Mouse (Mus musculus) heart, embryonic 12.5 days (tissue): ENCODE measurements around the gene Foxa3. TPM values are rescaled to one million over a fixed set of nuclear protein-coding genes. Genes with fewer than 3 reads are reported as not detected.

Experiments used
- ATAC-seq: fragments of 200-750 bp; cut with Nextera tagmentation; 2 replicates; pipeline ENCODE4 v1.8.0; 2017; ENCODE audit warnings: moderate TSS enrichment, moderate library complexity; ENCODE audit not compliant: insufficient number of reproducible peaks, low FRiP score
- H3K27ac ChIP-seq: fragments of 300-500 bp; sonication (generic); 2 replicates; pipeline ENCODE4 v1.5.1; 2016; ENCODE audit warnings: mild to moderate bottlenecking, moderate library complexity; ENCODE audit not compliant: poor library complexity, severe bottlenecking
- H3K27me3 ChIP-seq: fragments of 300-500 bp; sonication (generic); replicated peaks from 2 replicates; pipeline ENCODE4 v1.6.1; 2016; ENCODE audit warnings: mild to moderate bottlenecking, moderate library complexity
- H3K36me3 ChIP-seq: fragments of 300-500 bp; sonication (generic); 2 replicates; pipeline ENCODE4 v1.6.1; 2016; ENCODE audit warnings: mild to moderate bottlenecking, moderate library complexity
- H3K4me1 ChIP-seq: fragments of 300-500 bp; sonication (generic); replicated peaks from 2 replicates; pipeline ENCODE4 v1.6.1; 2016; ENCODE audit warnings: mild to moderate bottlenecking
- H3K4me2 ChIP-seq: fragments of 300-500 bp; sonication (generic); 2 replicates; pipeline ENCODE4 v1.6.1; 2016; ENCODE audit warnings: mild to moderate bottlenecking, moderate library complexity
- H3K4me3 ChIP-seq: fragments of 300-500 bp; sonication (generic); 2 replicates; pipeline ENCODE4 v1.5.1; 2016; ENCODE audit warnings: mild to moderate bottlenecking
- H3K9ac ChIP-seq: fragments of 300-500 bp; sonication (generic); 2 replicates; pipeline ENCODE4 v1.6.1; 2016; ENCODE audit warnings: mild to moderate bottlenecking, moderate library complexity
- H3K9me3 ChIP-seq: fragments of 300-500 bp; sonication (generic); replicated peaks from 2 replicates; pipeline ENCODE4 v1.6.1; 2016; ENCODE audit warnings: mild to moderate bottlenecking, moderate library complexity
- WGBS: fragments of 180-500 bp; shearing (Covaris S2); methylation state at CpG from one replicate; pipeline ENCODE4 v1.1.7; 2016; 5-methylcytosine and 5-hydroxymethylcytosine counted together
- polyA plus RNA-seq: library from polyadenylated mRNA; unstranded; fragments of >200 nt; fragmentation: Nextera tagmentation; extraction: Ambion mirVana; gene quantifications from 2 replicates; pipeline ENCODE4 v1.2.1, GENCODE M21; 2016

Gene Foxa3
- polyA plus RNA-seq, 1 experiment from 2014 or later: 0.37 TPM

GRCm38 (mm10) chr7:19024581-19025255, 1.4 kb upstream of the Foxa3 start:
- Histone ChIP-seq H3K4me1 (peaks cover 22% of the 10 kb centered on the region), H3K36me3 (peaks cover 13% of the 10 kb centered on the region), H3K9ac (peak overlapping the region; percentile 92), H3K27ac (peak overlapping the region; percentile 55), H3K27me3 (peaks cover 39% of the 10 kb centered on the region), H3K4me2 (peak overlapping the region; percentile 90), H3K9me3 (no peaks in the 10 kb centered on the region), H3K4me3 (peak overlapping the region; percentile 90)
- ATAC-seq: peak; percentile 52
- WGBS: 1% methylated on average over 27 of the region's 36 CpGs

DNA sequence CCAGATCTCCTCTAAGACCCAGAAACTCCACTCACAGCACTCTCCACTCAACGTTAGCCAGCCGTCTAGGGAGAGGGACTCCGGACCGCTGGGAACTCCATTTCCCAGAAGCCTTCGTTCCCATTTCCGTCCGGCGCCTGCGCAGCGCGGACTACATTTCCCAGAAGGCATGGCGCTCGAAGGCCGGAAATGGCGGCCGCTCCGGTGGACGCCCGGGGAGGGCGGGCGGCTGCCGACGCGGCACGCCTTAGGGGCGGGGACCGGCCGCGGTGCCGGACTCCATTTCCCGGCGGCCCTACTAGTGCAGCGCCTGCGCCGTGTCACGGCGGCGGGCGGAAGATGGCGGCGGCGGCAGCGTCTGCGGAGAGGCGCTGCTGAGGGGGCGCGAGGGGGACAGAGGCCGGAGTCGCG, 763 bp upstream of the Foxa3 start, which contains the start of gene Sympk:
Sympk (plus strand) TSS at position 282 of the 411 bp plus-strand sequence.
- Histone ChIP-seq H3K9ac (peak within 1 kb of the TSS; percentile 92), H3K4me1 (peaks cover 22% of the 10 kb centered on the region), H3K27me3 (peaks cover 39% of the 10 kb centered on the region), H3K27ac (peak within 1 kb of the TSS; percentile 55), H3K4me3 (peak within 1 kb of the TSS; percentile 90), H3K4me2 (peak within 1 kb of the TSS; percentile 90), H3K36me3 (peaks cover 7% of the 10 kb centered on the region), H3K9me3 (no peaks in the 10 kb centered on the region)
- peak; percentile 95 for ATAC-seq
- WGBS: under 1% methylated on average over 50 of the region's 50 CpGs

- H3K4me3 ChIP-seq: no peak overlapping the region
- peaks cover 39% of the 10 kb centered on the region for H3K27me3 ChIP-seq
- H3K9ac ChIP-seq: no peak overlapping the region
- WGBS: 49% methylated on average over 18 of the region's 18 CpGs
- no peak overlapping the region for H3K4me2 ChIP-seq
- no peak for ATAC-seq
- no peak overlapping the region for H3K27ac ChIP-seq
- peaks cover 19% of the 10 kb centered on the region for H3K4me1 ChIP-seq
- no peaks in the 10 kb centered on the region for H3K9me3 ChIP-seq
- H3K36me3 ChIP-seq: no peaks in the 10 kb centered on the region
Observed at GRCm38 (mm10) chr7:19022189-19022958, 964 bp downstream of the Foxa3 start.

DNA sequence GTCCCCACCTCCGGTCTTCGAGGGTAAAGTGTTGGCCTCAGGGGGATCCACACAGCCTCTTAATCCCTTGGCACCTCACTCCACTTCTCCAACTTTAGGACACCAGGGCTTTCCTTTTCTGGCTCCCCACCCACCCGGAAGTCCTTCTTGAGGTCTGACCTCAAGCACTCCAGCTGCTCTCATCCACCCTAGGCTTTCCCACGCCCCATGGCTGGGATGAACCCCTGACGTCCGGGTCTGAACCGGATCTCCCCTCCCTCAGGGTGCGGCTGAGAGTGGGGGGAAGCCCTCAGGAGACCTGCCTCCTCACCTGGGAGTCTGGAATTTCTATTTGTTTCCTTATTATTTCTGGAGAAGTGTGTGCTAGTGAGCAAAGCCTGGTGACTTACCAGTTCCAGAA, 2.3 kb downstream of the Foxa3 start:
- Histone ChIP-seq H3K4me1 (peaks cover 15% of the 10 kb centered on the region), H3K36me3 (no peaks in the 10 kb centered on the region), H3K27me3 (peaks cover 39% of the 10 kb centered on the region), H3K9me3 (no peaks in the 10 kb centered on the region), H3K4me3 (no peak overlapping the region), H3K4me2 (no peak overlapping the region), H3K9ac (no peak overlapping the region), H3K27ac (no peak overlapping the region)
- ATAC-seq: no peak
- 7% methylated on average over 8 of the region's 8 CpGs for WGBS

DNA sequence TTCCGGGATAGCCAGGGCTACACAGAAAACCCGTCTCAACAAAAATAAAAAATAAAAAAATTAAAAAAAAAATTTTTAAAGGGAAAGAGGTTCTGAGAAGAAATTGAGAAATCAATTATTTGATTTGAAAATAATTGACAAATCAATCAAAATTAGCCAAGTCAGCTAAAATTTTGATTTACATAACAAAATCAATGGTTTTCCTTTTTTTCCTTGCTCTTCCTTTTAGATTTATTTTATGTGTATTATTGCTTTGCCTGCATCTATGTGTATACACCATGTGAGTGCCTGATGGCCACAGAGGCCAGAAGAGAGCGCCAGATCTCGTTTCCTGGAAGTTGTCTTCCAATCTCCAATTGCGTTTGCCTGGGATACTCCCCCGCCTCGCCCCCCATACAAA, 5.4 kb downstream of the Foxa3 start:
- no peak overlapping the region for H3K27ac ChIP-seq
- WGBS: 87% methylated on average over 7 of the region's 7 CpGs

GRCm38 (mm10) chr7:19016042-19016441, 7.3 kb downstream of the Foxa3 start:
- no peak overlapping the region for H3K4me3 ChIP-seq
- no peak for ATAC-seq
- H3K9me3 ChIP-seq: no peaks in the 10 kb centered on the region
- H3K9ac ChIP-seq: no peak overlapping the region
- H3K4me1 ChIP-seq: peaks cover 18% of the 10 kb centered on the region
- peaks cover 12% of the 10 kb centered on the region for H3K27me3 ChIP-seq
- H3K4me2 ChIP-seq: no peak overlapping the region
- no peak overlapping the region for H3K27ac ChIP-seq
- WGBS: 82% methylated on average over 4 of the region's 4 CpGs
- no peaks in the 10 kb centered on the region for H3K36me3 ChIP-seq

More for the DNA sequence above, 5.4 kb downstream of the Foxa3 start:
- H3K4me2 ChIP-seq: no peak overlapping the region
- no peak overlapping the region for H3K4me3 ChIP-seq
- H3K4me1 ChIP-seq: peaks cover 6% of the 10 kb centered on the region
- no peak overlapping the region for H3K9ac ChIP-seq
- H3K9me3 ChIP-seq: no peaks in the 10 kb centered on the region
- ATAC-seq: no peak
- H3K36me3 ChIP-seq: no peaks in the 10 kb centered on the region
- peaks cover 30% of the 10 kb centered on the region for H3K27me3 ChIP-seq

GRCm38 (mm10) chr7:19014452-19014851, 8.9 kb downstream of the Foxa3 start:
- Histone ChIP-seq H3K9ac (no peak overlapping the region), H3K4me1 (peaks cover 18% of the 10 kb centered on the region), H3K4me2 (no peak overlapping the region), H3K27ac (no peak overlapping the region), H3K36me3 (no peaks in the 10 kb centered on the region), H3K27me3 (no peaks in the 10 kb centered on the region), H3K9me3 (no peaks in the 10 kb centered on the region), H3K4me3 (no peak overlapping the region)
- no peak for ATAC-seq
- WGBS: 52% methylated on average over 15 of the region's 15 CpGs

DNA sequence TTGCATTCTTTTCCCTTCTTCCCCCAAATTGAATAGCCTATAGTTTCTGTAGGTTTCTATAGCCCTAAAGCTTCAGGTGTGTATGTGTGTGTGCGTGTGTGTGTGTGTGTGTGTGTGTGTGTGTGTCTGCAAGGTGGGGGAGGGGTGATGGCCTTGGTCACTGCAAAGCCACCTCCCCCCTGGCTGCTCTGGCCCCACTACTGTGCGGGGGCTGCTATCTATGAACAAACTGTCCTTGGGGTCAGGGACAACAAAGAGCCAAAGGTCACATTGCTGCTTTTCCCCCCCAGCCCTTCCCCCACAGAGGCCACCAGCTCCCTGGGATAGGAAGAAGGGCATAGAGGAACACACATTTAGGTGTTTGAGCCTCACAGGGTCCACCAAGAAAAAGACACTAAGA, 10.5 kb downstream of the Foxa3 start:
- no peak for ATAC-seq
- Histone ChIP-seq H3K36me3 (no peaks in the 10 kb centered on the region), H3K27me3 (no peaks in the 10 kb centered on the region), H3K9me3 (no peaks in the 10 kb centered on the region), H3K4me3 (peak overlapping the region; percentile 47; the same call in 1 of the 2 replicates), H3K4me2 (peak overlapping the region; percentile 73), H3K27ac (no peak overlapping the region), H3K4me1 (peaks cover 18% of the 10 kb centered on the region), H3K9ac (no peak overlapping the region; the same call in 1 of the 2 replicates)
- WGBS: 37% methylated on average over 2 of the region's 2 CpGs

GRCm38 (mm10) chr7:19012025-19012621, 11.2 kb downstream of the Foxa3 start:
- Histone ChIP-seq H3K9me3 (no peaks in the 10 kb centered on the region), H3K27ac (peak overlapping the region; percentile 18), H3K4me1 (peaks cover 20% of the 10 kb centered on the region), H3K9ac (peak overlapping the region; percentile 82), H3K4me2 (peak overlapping the region; percentile 73), H3K4me3 (peak overlapping the region; percentile 47), H3K36me3 (peaks cover 3% of the 10 kb centered on the region), H3K27me3 (no peaks in the 10 kb centered on the region)
- peak; percentile 59; the same call in 1 of the 2 replicates for ATAC-seq
- WGBS: 1% methylated on average over 27 of the region's 31 CpGs

GRCm38 (mm10) chr7:19010581-19010980, 12.8 kb downstream of the Foxa3 start:
- H3K9ac ChIP-seq: no peak overlapping the region
- peaks cover 34% of the 10 kb centered on the region for H3K4me1 ChIP-seq
- no peaks in the 10 kb centered on the region for H3K9me3 ChIP-seq
- H3K36me3 ChIP-seq: peaks cover 15% of the 10 kb centered on the region
- no peak overlapping the region for H3K4me2 ChIP-seq
- no peak for ATAC-seq
- H3K4me3 ChIP-seq: no peak overlapping the region
- H3K27ac ChIP-seq: no peak overlapping the region
- H3K27me3 ChIP-seq: no peaks in the 10 kb centered on the region
- WGBS: 77% methylated on average over 7 of the region's 7 CpGs
